Mouse (Mus musculus) neural tube, embryonic 15.5 days (tissue): ENCODE results near the gene Dlg3. TPM values are rescaled to one million over a fixed set of nuclear protein-coding genes. Genes with fewer than 3 reads are reported as not detected.

ENCODE experiments used
- ATAC-seq: fragments of 200-750 bp; cut with Nextera tagmentation; 2 replicates; pipeline ENCODE4 v1.8.0; 2017; ENCODE audit warnings: mild to moderate bottlenecking, moderate TSS enrichment, moderate library complexity; ENCODE audit not compliant: low FRiP score
- H3K27ac ChIP-seq: fragments of 300-500 bp; sonication (generic); replicated peaks from 2 replicates; pipeline ENCODE4 v1.5.1; 2015; ENCODE audit warnings: mild to moderate bottlenecking, inconsistent platforms
- H3K27me3 ChIP-seq: fragments of 300-500 bp; sonication (generic); replicated peaks from 2 replicates; pipeline ENCODE4 v1.6.1; 2015; ENCODE audit warnings: inconsistent platforms
- H3K36me3 ChIP-seq: fragments of 300-500 bp; sonication (generic); 2 replicates; pipeline ENCODE4 v1.6.1; 2015; ENCODE audit warnings: inconsistent platforms
- H3K4me1 ChIP-seq: fragments of 300-500 bp; sonication (generic); 2 replicates; pipeline ENCODE4 v1.6.1; 2015; ENCODE audit warnings: inconsistent platforms
- H3K4me2 ChIP-seq: fragments of 300-500 bp; sonication (generic); 2 replicates; pipeline ENCODE4 v1.6.1; 2015; ENCODE audit warnings: inconsistent platforms, mild to moderate bottlenecking, moderate library complexity
- H3K4me3 ChIP-seq: fragments of 300-500 bp; sonication (generic); replicated peaks from 2 replicates; pipeline ENCODE4 v1.5.1; 2015; ENCODE audit warnings: mild to moderate bottlenecking, inconsistent platforms
- H3K9ac ChIP-seq: fragments of 300-500 bp; sonication (generic); replicated peaks from 2 replicates; pipeline ENCODE4 v1.6.1; 2015; ENCODE audit warnings: mild to moderate bottlenecking, inconsistent platforms
- H3K9me3 ChIP-seq: fragments of 300-500 bp; sonication (generic); replicated peaks from 2 replicates; pipeline ENCODE4 v1.6.1; 2016; ENCODE audit warnings: inconsistent platforms
- WGBS: fragments of 180-500 bp; shearing (Covaris S2); methylation state at CpG from one replicate; pipeline ENCODE4 v1.1.7; 2015; ENCODE audit warnings: mixed read lengths; 5-methylcytosine and 5-hydroxymethylcytosine counted together
- polyA plus RNA-seq: library from polyadenylated mRNA; unstranded; fragments of >200 nt; fragmentation: Nextera tagmentation; extraction: Ambion mirVana; gene quantifications from 2 replicates; pipeline ENCODE4 v1.2.1, GENCODE M21; 2015

Dlg3 gene
- polyA plus RNA-seq, 1 experiment from 2014 or later = 5.5 TPM

DNA sequence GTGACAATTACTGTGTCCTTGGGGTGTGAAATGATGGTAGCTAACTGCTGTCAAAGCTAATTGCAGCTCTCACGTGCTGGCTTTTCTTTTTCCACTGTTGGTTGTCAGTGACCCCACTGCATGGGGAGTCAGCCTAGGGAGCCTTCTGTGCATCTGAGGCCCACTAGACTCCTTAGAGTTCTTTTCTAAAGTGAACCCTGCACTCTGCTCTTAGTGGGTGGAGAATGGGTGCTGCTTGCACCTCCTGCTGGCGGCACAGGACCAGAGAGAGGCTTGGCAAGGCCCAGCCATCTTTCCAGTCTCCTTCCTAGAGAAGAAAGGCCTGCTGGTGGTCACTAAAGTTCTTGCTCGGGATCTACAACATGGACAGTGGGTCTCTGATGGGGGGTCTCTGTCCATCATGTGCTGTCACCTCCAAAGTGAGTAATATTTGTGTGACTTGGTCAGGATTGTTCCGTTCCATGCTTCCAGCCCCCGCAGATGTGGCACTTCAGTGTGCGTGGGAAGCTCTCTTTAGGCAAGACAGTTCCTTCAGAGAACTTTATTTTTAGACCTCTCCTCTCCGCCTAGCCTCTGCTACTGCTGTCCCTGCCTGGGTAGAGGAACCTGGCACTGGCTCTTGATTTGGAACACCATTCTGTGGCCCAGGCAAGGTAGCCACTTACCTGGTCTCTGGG is 30.5 kb downstream of the Dlg3 start:
- Histone ChIP-seq H3K27ac (no peak overlapping the region), H3K9me3 (no peaks in the 10 kb centered on the region), H3K4me3 (no peak overlapping the region), H3K36me3 (peaks cover 14% of the 10 kb centered on the region; the same call in 1 of the 2 replicates), H3K4me2 (no peak overlapping the region), H3K27me3 (no peaks in the 10 kb centered on the region), H3K9ac (no peak overlapping the region), H3K4me1 (no peaks in the 10 kb centered on the region)
- no peak for ATAC-seq
- 65% methylated on average over 7 of the region's 7 CpGs for WGBS

DNA sequence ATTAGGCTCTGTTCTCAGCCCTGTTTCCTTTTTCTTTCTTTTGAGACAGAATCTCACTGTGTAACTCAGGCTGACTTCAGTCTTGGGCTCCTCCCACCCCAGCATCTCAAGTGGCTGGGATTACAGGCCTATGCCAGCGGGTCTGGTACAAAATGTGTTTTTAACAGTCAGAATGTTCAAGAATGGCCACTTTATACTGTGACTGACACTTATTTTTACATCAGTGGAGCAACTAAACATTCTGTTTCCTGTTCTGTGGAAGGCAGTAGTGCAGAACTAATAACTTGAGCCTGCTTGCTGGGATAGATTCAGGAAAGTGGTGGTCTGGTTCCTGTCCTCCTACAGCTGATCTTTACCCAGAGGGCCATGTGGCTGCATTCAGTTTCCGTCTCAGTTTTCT is 33.1 kb downstream of the Dlg3 start:
- H3K27ac ChIP-seq = no peak overlapping the region
- peaks cover 15% of the 10 kb centered on the region; the same call in 1 of the 2 replicates for H3K36me3 ChIP-seq
- H3K4me2 ChIP-seq = no peak overlapping the region
- no peaks in the 10 kb centered on the region for H3K9me3 ChIP-seq
- H3K4me3 ChIP-seq = no peak overlapping the region
- WGBS = 41% methylated on average over 2 of the region's 2 CpGs
- ATAC-seq = no peak
- H3K9ac ChIP-seq = no peak overlapping the region
- H3K4me1 ChIP-seq = no peaks in the 10 kb centered on the region
- no peaks in the 10 kb centered on the region for H3K27me3 ChIP-seq

DNA sequence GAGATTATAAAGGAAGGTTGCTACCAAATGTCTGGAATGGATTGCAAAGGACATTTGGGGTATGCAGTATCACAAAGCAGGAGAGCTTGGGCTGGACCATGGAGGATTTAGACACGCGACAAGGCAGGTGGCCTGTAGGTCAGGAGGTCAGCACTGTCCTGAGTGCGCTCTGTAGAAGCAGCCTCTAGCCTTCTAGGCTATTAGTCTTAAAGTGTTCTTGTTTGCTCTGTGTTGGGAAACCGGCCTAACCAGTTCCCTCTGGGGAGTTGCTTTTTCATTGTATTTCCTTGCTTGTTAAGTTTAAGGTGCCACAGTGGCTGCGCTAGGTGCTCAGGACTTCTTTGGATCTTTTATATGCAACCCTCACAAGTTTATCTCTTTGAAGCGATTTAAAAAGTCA is 34.5 kb downstream of the Dlg3 start:
- Histone ChIP-seq H3K27me3 (no peaks in the 10 kb centered on the region), H3K4me1 (no peaks in the 10 kb centered on the region), H3K4me3 (no peak overlapping the region), H3K4me2 (no peak overlapping the region), H3K27ac (no peak overlapping the region), H3K36me3 (peaks cover 13% of the 10 kb centered on the region; the same call in 1 of the 2 replicates), H3K9ac (no peak overlapping the region), H3K9me3 (no peaks in the 10 kb centered on the region)
- ATAC-seq = no peak
- WGBS = 71% methylated on average over 6 of the region's 6 CpGs

DNA sequence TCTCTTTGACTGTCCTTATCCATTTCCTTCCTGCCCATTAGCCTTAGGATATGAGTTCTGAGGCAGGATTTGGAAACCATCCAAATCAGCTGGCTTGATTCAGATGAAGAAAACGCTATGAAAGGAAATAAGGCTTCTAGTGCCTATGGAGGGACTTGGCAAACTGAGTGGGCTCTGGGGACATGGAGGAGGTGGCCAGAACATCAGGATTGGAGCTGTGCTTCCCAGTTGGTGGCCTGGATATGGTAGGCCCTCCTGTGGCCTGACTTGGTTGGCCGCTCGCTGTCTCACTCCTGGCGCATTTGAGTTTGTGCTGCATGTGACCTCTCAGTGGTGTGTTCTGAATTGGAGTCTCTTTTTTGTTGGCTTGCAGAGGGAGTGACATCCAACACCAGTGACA is 43.6 kb downstream of the Dlg3 start:
- Histone ChIP-seq H3K36me3 (peaks cover 14% of the 10 kb centered on the region), H3K4me3 (no peak overlapping the region), H3K27ac (no peak overlapping the region), H3K4me1 (no peaks in the 10 kb centered on the region), H3K27me3 (no peaks in the 10 kb centered on the region), H3K4me2 (no peak overlapping the region), H3K9ac (no peak overlapping the region), H3K9me3 (no peaks in the 10 kb centered on the region)
- ATAC-seq = no peak
- 80% methylated on average over 4 of the region's 4 CpGs for WGBS

DNA sequence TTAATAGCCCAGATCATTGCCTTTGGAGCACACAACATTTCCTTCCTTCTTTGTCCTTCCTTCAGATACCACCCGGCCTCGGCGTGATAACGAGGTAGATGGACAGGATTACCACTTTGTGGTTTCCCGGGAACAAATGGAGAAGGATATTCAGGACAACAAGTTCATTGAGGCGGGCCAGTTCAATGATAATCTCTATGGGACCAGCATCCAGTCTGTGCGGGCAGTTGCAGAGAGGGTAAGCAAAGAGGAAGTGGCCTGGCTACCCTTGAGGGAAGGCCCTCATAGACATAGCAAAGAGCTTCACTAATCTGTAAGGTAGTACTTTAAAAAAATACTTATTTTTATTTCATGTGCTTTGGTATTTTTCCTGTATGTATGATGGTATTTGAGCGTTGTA is 46.6 kb downstream of the Dlg3 start:
- no peak overlapping the region for H3K4me2 ChIP-seq
- H3K36me3 ChIP-seq = peaks cover 13% of the 10 kb centered on the region
- no peak overlapping the region for H3K9ac ChIP-seq
- no peaks in the 10 kb centered on the region for H3K27me3 ChIP-seq
- no peak overlapping the region for H3K4me3 ChIP-seq
- WGBS = 92% methylated on average over 8 of the region's 8 CpGs
- no peak for ATAC-seq
- H3K4me1 ChIP-seq = no peaks in the 10 kb centered on the region
- H3K9me3 ChIP-seq = no peaks in the 10 kb centered on the region
- H3K27ac ChIP-seq = no peak overlapping the region

DNA sequence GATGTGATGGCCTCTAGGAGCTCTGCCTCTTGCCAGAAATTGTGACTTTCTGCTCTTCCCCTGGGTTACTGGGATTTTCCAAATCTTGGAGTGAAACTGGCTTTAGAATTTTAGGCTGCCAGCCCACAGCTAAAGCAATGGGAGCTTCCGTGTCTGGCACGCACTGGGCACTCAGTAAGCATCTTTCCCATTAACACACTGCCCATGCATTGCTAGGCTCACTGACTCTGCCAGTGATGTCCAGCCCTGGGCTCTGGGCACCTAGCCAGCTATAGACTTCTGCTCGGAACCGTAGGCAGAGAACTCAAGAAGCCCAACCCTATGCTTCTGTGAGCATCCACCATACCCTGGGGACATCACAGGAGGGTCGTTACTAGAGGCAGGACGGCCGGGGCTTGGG is 48.2 kb downstream of the Dlg3 start:
- H3K4me3 ChIP-seq = no peak overlapping the region
- H3K4me1 ChIP-seq = no peaks in the 10 kb centered on the region
- H3K9ac ChIP-seq = no peak overlapping the region
- no peaks in the 10 kb centered on the region for H3K27me3 ChIP-seq
- no peak overlapping the region for H3K4me2 ChIP-seq
- no peak overlapping the region for H3K27ac ChIP-seq
- WGBS = 65% methylated on average over 7 of the region's 7 CpGs
- no peaks in the 10 kb centered on the region for H3K9me3 ChIP-seq
- ATAC-seq = peak; percentile 68; the same call in 1 of the 2 replicates
- H3K36me3 ChIP-seq = peaks cover 13% of the 10 kb centered on the region

DNA sequence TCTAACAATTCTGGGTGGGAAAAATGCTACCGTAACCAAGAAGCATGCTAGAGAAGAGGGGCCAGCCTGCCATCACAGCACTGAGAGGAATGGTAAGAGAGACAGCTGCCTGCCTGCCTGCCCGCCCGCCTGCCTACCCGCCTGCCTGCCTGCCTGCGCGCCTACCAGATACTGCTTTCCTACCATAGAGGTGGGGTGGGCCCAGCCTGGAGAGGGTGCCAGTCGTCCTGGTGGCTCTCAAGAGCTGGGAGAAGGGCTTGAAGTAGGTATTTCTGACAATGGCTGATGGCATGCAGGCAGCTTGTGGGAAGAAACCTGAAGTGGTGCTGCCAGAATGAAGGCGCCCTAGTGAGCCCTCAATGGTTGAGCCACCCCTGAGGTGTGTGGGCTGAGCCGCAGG is 51.2 kb downstream of the Dlg3 start:
- H3K27ac ChIP-seq = no peak overlapping the region
- no peak overlapping the region for H3K4me2 ChIP-seq
- H3K4me3 ChIP-seq = no peak overlapping the region
- H3K36me3 ChIP-seq = peaks cover 8% of the 10 kb centered on the region
- no peaks in the 10 kb centered on the region for H3K4me1 ChIP-seq
- no peak overlapping the region for H3K9ac ChIP-seq
- no peak for ATAC-seq
- no peaks in the 10 kb centered on the region for H3K9me3 ChIP-seq
- H3K27me3 ChIP-seq = no peaks in the 10 kb centered on the region
- WGBS = 89% methylated on average over 9 of the region's 9 CpGs

DNA sequence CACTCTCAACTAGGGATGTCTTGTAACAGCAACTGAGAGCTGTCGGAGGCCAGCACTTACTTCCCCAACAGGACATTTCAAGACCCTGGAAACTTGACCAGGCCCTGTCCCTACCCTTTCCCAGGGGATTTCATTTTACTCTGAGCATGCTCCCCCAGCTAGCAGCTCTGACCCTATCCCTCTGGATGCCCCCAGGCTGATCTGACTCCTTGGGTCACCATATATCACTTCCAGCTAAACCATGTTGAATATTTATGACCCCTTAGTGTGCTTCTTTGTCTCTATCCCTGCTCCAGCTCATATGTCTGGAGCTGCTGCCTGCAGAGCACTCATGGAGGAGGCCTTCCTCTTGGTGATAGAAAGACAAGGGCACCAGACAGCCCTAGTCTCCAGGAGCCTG is 53.6 kb downstream of the Dlg3 start:
- no peak for ATAC-seq
- Histone ChIP-seq H3K36me3 (0 out of 2 replicates have a peak, but pooled peaks cover 4% of the 10 kb centered on the region), H3K9ac (no peak overlapping the region), H3K4me2 (no peak overlapping the region), H3K27ac (no peak overlapping the region), H3K4me1 (no peaks in the 10 kb centered on the region), H3K4me3 (no peak overlapping the region), H3K9me3 (no peaks in the 10 kb centered on the region), H3K27me3 (no peaks in the 10 kb centered on the region)
- WGBS = 68% methylated on average over 1 of the region's 1 CpGs

DNA sequence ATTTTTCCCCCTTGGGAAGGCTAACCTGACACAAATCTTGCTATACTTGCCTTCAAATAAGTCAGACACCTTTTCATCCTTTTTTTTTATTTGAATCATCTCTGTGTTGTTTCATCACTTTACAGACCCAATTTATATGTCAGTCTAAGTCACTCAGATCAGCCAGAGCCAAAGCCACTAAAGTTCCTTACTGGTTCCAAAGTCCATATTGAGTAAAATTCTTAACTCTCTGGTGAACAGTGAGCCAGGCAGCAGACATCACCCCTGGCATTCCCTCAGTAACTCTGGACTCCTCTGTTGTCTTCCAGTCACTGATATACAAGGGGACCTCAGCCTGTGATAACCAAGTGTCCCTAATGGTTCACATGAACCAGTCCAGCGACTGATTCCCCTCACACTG is 58.0 kb downstream of the Dlg3 start:
- Histone ChIP-seq H3K4me2 (no peak overlapping the region), H3K36me3 (no peaks in the 10 kb centered on the region), H3K4me3 (no peak overlapping the region), H3K9me3 (no peaks in the 10 kb centered on the region), H3K27ac (no peak overlapping the region), H3K9ac (no peak overlapping the region), H3K4me1 (no peaks in the 10 kb centered on the region), H3K27me3 (no peaks in the 10 kb centered on the region)
- ATAC-seq = no peak
- 74% methylated on average over 1 of the region's 1 CpGs for WGBS

DNA sequence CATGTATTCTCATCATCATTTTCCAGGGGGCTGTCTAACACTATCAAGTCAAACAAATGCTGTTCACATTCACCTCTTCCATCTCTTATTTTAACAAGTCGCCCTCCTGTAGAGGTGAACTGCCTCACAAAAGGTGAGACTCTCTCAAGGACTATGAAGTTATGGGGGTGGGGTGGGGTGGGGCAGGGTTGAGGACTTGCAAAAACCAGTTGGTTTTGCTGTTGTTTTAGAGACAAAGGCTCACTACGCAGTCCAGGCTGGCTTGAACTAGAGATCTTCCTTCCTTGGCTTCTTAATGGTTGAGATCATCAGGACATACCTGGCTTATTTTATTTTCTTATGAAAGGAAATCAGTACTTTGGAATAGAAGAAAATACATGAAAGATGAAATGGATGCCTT is 65.3 kb downstream of the Dlg3 start:
- WGBS = 89% methylated on average over 2 of the region's 2 CpGs
- H3K27me3 ChIP-seq = no peaks in the 10 kb centered on the region; the same call in 1 of the 2 replicates
- no peaks in the 10 kb centered on the region for H3K4me1 ChIP-seq
- no peak overlapping the region for H3K4me3 ChIP-seq
- H3K9me3 ChIP-seq = no peaks in the 10 kb centered on the region
- H3K36me3 ChIP-seq = no peaks in the 10 kb centered on the region
- no peak overlapping the region for H3K27ac ChIP-seq
- H3K4me2 ChIP-seq = no peak overlapping the region
- no peak overlapping the region for H3K9ac ChIP-seq
- no peak for ATAC-seq

DNA sequence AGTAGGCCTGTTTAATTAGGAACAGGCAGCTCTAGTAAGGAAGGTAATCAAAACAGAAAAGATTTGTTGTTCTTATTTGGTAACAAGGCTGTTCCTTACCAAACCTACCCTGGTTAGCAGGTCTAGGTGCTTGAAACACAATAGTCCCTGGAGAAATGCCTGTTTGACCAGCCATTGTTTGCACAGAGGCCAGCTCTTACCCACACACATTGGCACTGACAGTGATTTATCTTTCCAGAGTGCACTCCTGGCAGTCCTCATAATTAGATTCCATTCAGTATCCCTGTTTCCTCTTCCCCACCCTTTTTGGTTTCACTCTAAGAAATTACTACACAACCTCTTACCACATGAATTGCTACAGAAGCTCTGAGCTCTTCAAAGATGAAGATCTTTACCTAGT is 71.7 kb downstream of the Dlg3 start:
- no peak overlapping the region for H3K9ac ChIP-seq
- no peaks in the 10 kb centered on the region for H3K9me3 ChIP-seq
- no peak overlapping the region for H3K4me3 ChIP-seq
- H3K27ac ChIP-seq = no peak overlapping the region
- ATAC-seq = no peak
- no peak overlapping the region for H3K4me2 ChIP-seq
- no peaks in the 10 kb centered on the region for H3K4me1 ChIP-seq
- H3K27me3 ChIP-seq = no peaks in the 10 kb centered on the region; the same call in 1 of the 2 replicates
- no peaks in the 10 kb centered on the region for H3K36me3 ChIP-seq
